Mouse (Mus musculus) heart, postnatal 0 days (tissue): Measurements from ENCODE around the gene Hist2h2aa2. TPM values are rescaled to one million over a fixed set of nuclear protein-coding genes. Genes with fewer than 3 reads are reported as not detected.
"Not testable (repeated sequence)": the region's sequence is repeated elsewhere in the genome, so short reads cannot be mapped to it uniquely, and the experiment has no call there.

Source experiments
- ATAC-seq: fragments of 200-750 bp; cut with Nextera tagmentation; 2 replicates; pipeline ENCODE4 v1.8.0; 2017; ENCODE audit warnings: low read depth, moderate number of reproducible peaks, moderate library complexity; ENCODE audit not compliant: insufficient read depth
- DNase-seq: peaks from one replicate; pipeline ENCODE4 v3.0.0-alpha.2; 2016; ENCODE audit warnings: low spot score
- H3K27ac ChIP-seq: fragments of 300-500 bp; sonication (generic); 2 replicates; pipeline ENCODE4 v1.5.1; 2014; ENCODE audit warnings: low read depth, mild to moderate bottlenecking
- H3K27me3 ChIP-seq: fragments of 300-500 bp; sonication (generic); 2 replicates; pipeline ENCODE4 v1.6.1; 2014; ENCODE audit warnings: low read length, mixed read lengths; ENCODE audit not compliant: control insufficient read depth, insufficient read depth
- H3K36me3 ChIP-seq: fragments of 300-500 bp; sonication (generic); replicated peaks from 2 replicates; pipeline ENCODE4 v1.6.1; 2014; ENCODE audit warnings: low read length, mixed read lengths; ENCODE audit not compliant: control insufficient read depth, insufficient read depth
- H3K4me1 ChIP-seq: fragments of 300-500 bp; sonication (generic); 2 replicates; pipeline ENCODE4 v1.6.1; 2014; ENCODE audit warnings: antibody characterized with exemption; ENCODE audit not compliant: control insufficient read depth, insufficient read depth
- H3K4me2 ChIP-seq: fragments of 300-500 bp; sonication (generic); 2 replicates; pipeline ENCODE4 v1.6.1; 2014; ENCODE audit warnings: low read depth, mild to moderate bottlenecking, low read length, moderate library complexity
- H3K4me3 ChIP-seq: fragments of 300-500 bp; sonication (generic); 2 replicates; pipeline ENCODE4 v1.5.1; 2014; ENCODE audit warnings: low read depth, low read length
- H3K9ac ChIP-seq: fragments of 300-500 bp; sonication (generic); replicated peaks from 2 replicates; pipeline ENCODE4 v1.6.1; 2014; ENCODE audit warnings: low read depth, low read length, mixed read lengths
- H3K9me3 ChIP-seq: fragments of 300-500 bp; sonication (generic); replicated peaks from 2 replicates; pipeline ENCODE4 v1.6.1; 2016; ENCODE audit warnings: low read length; ENCODE audit not compliant: control insufficient read depth
- CTCF ChIP-seq: IDR thresholded peaks from 2 replicates; pipeline ENCODE4 v1.5.1; 2016; ENCODE audit warnings: antibody characterized with exemption, control low read depth, low read depth
- EP300 ChIP-seq: IDR thresholded peaks from 2 replicates; pipeline ENCODE4 v1.6.1; 2016; ENCODE audit warnings: antibody characterized with exemption, low read depth
- WGBS: fragments of 180-500 bp; shearing (Covaris S2); extraction: QIAGEN DNeasy Blood & Tissue Kit; methylation state at CpG from one replicate; pipeline ENCODE4 v1.1.7; 2014; 5-methylcytosine and 5-hydroxymethylcytosine counted together
- polyA plus RNA-seq: library from polyadenylated mRNA; unstranded; fragments of >200 nt; fragmentation: Nextera tagmentation; extraction: Ambion mirVana; gene quantifications from 2 replicates; pipeline ENCODE4 v1.2.1, GENCODE M21; 2015
- total RNA-seq: library from RNA; depleted of rRNA; stranded (reverse); fragments of >200 nt; gene quantifications from 2 replicates; pipeline ENCODE4 v1.2.3, GENCODE M21; 2014; ENCODE audit warnings: low replicate concordance

The Hist2h2aa2 gene
- total and polyA plus RNA-seq, 2 experiments from 2014 or later = 101 to 1,879 TPM

DNA sequence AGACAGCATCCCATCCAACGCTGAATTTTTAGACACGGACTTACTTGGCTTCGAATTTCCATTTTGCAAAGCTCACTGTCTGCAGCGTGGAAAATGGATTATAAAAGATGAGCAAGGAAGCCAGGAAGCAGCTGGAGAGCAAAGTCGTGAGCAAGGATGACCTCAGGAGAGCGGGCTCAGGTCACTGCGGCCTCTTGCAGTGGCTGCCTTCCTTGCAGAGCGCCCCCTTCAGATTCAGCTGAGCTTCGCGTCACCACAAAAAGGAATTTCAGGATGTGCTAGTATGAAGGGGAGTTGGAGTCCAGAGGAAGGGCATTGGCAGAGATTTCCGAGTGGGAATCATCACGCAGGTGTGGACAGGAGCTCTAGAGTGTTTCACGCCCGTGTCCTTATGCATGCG is 30.8 kb downstream of the Hist2h2aa2 start:
- Histone ChIP-seq H3K36me3 (no peaks in the 10 kb centered on the region), H3K27ac (no peak overlapping the region), H3K4me1 (no peaks in the 10 kb centered on the region), H3K9ac (no peak overlapping the region), H3K4me2 (no peak overlapping the region), H3K4me3 (no peak overlapping the region), H3K9me3 (no peaks in the 10 kb centered on the region), H3K27me3 (no peaks in the 10 kb centered on the region)
- WGBS = 24% methylated on average over 15 of the region's 15 CpGs
- ATAC-seq (no peak), DNase-seq (no peak)
- TF ChIP-seq EP300 (no peak), CTCF (peak; percentile 27)

DNA sequence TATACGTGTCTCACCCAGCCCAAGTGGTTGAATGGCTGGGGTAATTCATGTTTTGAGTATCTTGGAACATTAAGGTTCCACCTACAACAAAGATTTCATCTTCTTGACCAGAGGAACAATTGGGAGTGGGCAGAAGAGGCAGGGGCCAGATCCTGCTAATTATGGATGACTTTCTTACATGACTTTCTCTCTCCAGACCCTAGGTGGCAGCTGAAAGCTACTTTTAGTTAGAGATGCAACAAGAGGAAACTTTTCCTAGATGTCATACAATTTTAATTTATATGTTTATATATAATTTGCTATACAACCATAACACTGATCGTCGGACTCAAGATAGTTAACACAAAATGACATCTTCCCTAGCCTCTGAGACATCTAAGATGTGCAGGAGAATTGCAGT is 32.3 kb downstream of the Hist2h2aa2 start:
- WGBS = 77% methylated on average over 3 of the region's 3 CpGs
- peak; percentile 23; the same call in 1 of the 2 replicates for TF ChIP-seq CTCF
- no peak for TF ChIP-seq EP300
- no peak overlapping the region for H3K4me3 ChIP-seq
- no peaks in the 10 kb centered on the region for H3K4me1 ChIP-seq
- no peaks in the 10 kb centered on the region for H3K27me3 ChIP-seq
- no peak overlapping the region for H3K27ac ChIP-seq
- H3K9me3 ChIP-seq = no peaks in the 10 kb centered on the region
- H3K36me3 ChIP-seq = no peaks in the 10 kb centered on the region
- H3K4me2 ChIP-seq = no peak overlapping the region
- no peak overlapping the region for H3K9ac ChIP-seq
- no peak for DNase-seq
- ATAC-seq = no peak

DNA sequence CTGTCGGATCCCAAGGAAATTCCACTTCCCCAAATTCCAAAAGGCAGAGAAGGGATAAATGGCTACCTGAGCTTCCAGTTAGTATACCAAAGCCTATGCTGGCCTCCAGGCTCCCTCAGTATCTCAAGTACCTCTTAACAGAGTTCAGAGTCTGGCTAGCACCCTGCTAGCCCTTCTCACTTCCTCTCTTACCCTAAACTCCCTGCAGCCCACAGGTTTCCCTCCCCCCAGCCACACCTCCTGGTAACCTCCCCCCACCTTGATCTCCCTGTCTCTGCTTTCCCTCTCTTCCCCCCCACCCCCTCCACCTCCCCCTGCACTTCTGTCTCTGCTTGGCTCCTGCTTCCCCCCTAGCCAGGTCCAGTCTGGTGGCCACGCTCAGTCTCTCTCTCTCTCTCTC is 40.3 kb downstream of the Hist2h2aa2 start:
- no peak for DNase-seq
- no peak overlapping the region for H3K9ac ChIP-seq
- no peaks in the 10 kb centered on the region for H3K27me3 ChIP-seq
- H3K36me3 ChIP-seq = no peaks in the 10 kb centered on the region
- H3K9me3 ChIP-seq = no peaks in the 10 kb centered on the region
- TF ChIP-seq CTCF (no peak), EP300 (no peak)
- no peak overlapping the region for H3K27ac ChIP-seq
- ATAC-seq = no peak
- WGBS = 28% methylated on average over 2 of the region's 2 CpGs
- H3K4me2 ChIP-seq = no peak overlapping the region
- H3K4me1 ChIP-seq = peaks cover 13% of the 10 kb centered on the region
- no peak overlapping the region for H3K4me3 ChIP-seq

DNA sequence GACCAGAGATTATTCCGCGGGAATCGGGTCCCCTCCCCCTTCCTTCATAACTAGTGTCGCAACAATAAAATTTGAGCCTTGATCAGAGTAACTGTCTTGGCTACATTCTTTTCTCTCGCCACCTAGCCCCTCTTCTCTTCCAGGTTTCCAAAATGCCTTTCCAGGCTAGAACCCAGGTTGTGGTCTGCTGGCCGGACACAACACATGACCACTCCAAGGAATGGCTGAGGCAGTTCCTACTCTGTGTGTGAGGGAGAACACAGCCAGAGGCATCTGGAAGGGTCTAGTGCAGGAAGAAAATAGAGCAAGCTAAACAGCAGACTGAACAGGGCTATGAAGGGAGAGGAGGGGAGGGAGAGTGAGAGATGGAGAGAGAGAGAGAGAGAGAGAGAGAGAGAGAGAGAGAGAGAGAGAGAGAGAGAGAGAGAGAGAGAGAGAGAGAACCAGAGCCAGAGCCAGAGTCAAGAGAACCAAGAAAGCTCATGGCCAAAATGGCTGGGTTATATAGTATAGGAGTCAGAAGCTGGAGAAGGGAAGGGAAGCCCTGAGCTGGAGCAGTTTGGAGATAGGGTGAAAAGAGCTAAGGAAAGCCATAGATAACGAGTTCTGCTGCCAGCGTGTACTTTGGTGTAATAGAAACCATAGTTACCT is 41.4 kb downstream of the Hist2h2aa2 start:
- H3K4me1 ChIP-seq = peaks cover 13% of the 10 kb centered on the region
- not testable (repeated sequence) for DNase-seq, H3K36me3 ChIP-seq, H3K9me3 ChIP-seq, H3K27ac ChIP-seq, ATAC-seq, H3K9ac ChIP-seq, H3K4me2 ChIP-seq, H3K27me3 ChIP-seq, H3K4me3 ChIP-seq
- WGBS = 26% methylated on average over 6 of the region's 8 CpGs

DNA sequence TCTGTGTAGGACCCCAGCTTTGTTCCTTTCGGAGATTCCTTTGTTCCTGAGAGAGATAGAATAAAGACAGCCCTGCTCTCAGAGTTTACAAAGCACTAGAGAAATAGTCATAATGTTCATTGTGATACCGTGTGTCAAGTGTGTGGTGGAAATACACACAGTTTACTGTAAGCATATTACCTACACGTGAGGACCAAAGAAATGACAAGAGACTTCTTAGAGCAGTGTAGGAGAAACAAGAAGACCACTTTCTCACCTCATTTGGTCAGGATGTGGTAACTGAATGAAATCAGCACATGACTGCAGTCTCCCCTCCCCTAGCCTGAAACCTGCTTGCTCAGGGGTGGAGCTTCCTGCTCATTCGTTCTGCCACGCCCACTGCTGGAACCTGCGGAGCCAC is 41.9 kb downstream of the Hist2h2aa2 start:
- DNase-seq = no peak
- peak overlapping the region; percentile 48; the same call in 1 of the 2 replicates for H3K4me3 ChIP-seq
- H3K9ac ChIP-seq = no peak overlapping the region
- H3K36me3 ChIP-seq = peaks cover 9% of the 10 kb centered on the region; the same call in 1 of the 2 replicates
- peaks cover 13% of the 10 kb centered on the region for H3K4me1 ChIP-seq
- WGBS = 1% methylated on average over 6 of the region's 6 CpGs
- no peak for ATAC-seq
- no peak for TF ChIP-seq CTCF
- H3K27ac ChIP-seq = no peak overlapping the region; the same call in 1 of the 2 replicates
- peak overlapping the region; percentile 65 for H3K4me2 ChIP-seq
- no peaks in the 10 kb centered on the region for H3K9me3 ChIP-seq
- H3K27me3 ChIP-seq = no peaks in the 10 kb centered on the region
